Mouse (Mus musculus) intestine, embryonic 15.5 days (tissue): Measurements from ENCODE around the gene Adgre5. TPM values are rescaled to one million over a fixed set of nuclear protein-coding genes. Genes with fewer than 3 reads are reported as not detected.

ENCODE experiments used
- ATAC-seq: fragments of 200-750 bp; cut with Nextera tagmentation; 2 replicates; pipeline ENCODE4 v1.8.0; 2017; ENCODE audit warnings: moderate TSS enrichment, moderate library complexity
- H3K27ac ChIP-seq: fragments of 300-500 bp; sonication (generic); 2 replicates; pipeline ENCODE4 v1.5.1; 2015; ENCODE audit warnings: mild to moderate bottlenecking, inconsistent platforms
- H3K27me3 ChIP-seq: fragments of 300-500 bp; sonication (generic); replicated peaks from 2 replicates; pipeline ENCODE4 v1.6.1; 2015; ENCODE audit warnings: inconsistent platforms
- H3K36me3 ChIP-seq: fragments of 300-500 bp; sonication (generic); 2 replicates; pipeline ENCODE4 v1.6.1; 2015; ENCODE audit warnings: inconsistent platforms
- H3K4me1 ChIP-seq: fragments of 300-500 bp; sonication (generic); replicated peaks from 2 replicates; pipeline ENCODE4 v1.6.1; 2015; ENCODE audit warnings: inconsistent platforms
- H3K4me2 ChIP-seq: fragments of 300-500 bp; sonication (generic); replicated peaks from 2 replicates; pipeline ENCODE4 v1.6.1; 2015; ENCODE audit warnings: mild to moderate bottlenecking, inconsistent platforms
- H3K4me3 ChIP-seq: fragments of 300-500 bp; sonication (generic); replicated peaks from 2 replicates; pipeline ENCODE4 v1.5.1; 2015; ENCODE audit warnings: inconsistent platforms
- H3K9ac ChIP-seq: fragments of 300-500 bp; sonication (generic); 2 replicates; pipeline ENCODE4 v1.6.1; 2015; ENCODE audit warnings: inconsistent platforms
- H3K9me3 ChIP-seq: fragments of 300-500 bp; sonication (generic); 2 replicates; pipeline ENCODE4 v1.6.1; 2016; ENCODE audit warnings: inconsistent platforms
- WGBS: fragments of 180-500 bp; shearing (Covaris S2); methylation state at CpG from one replicate; pipeline ENCODE4 v1.1.7; 2015; 5-methylcytosine and 5-hydroxymethylcytosine counted together
- polyA plus RNA-seq: library from polyadenylated mRNA; unstranded; fragments of >200 nt; fragmentation: Nextera tagmentation; extraction: Ambion mirVana; gene quantifications from 2 replicates; pipeline ENCODE4 v1.2.1, GENCODE M21; 2015

Gene Adgre5
- polyA plus RNA-seq, 1 experiment from 2014 or later = 35.4 TPM

DNA sequence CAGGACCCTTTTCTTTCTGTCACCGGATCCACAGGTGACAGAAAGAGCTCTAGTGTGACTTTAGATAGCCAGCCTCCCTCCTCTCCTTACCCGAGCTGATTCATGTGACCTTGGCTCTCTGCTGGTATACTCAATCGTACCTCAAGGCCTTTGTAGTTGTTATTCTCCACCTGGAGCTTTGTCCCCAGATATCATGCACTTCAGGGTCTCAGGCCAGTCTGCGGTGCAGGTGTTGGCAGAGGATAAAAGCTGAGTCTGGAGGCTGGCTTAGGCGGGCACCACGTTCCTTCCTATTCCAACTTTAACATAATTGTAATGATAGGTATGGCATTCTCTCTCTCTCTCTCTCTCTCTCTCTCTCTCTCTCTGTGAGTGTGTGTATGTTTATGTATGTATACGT lies 28.6 kb upstream of the Adgre5 start:
- H3K27me3 ChIP-seq = no peaks in the 10 kb centered on the region
- H3K36me3 ChIP-seq = no peaks in the 10 kb centered on the region
- no peak overlapping the region for H3K4me3 ChIP-seq
- no peak overlapping the region for H3K9ac ChIP-seq
- ATAC-seq = no peak
- peaks cover 21% of the 10 kb centered on the region for H3K4me1 ChIP-seq
- 70% methylated on average over 7 of the region's 7 CpGs for WGBS
- no peak overlapping the region for H3K4me2 ChIP-seq
- peak overlapping the region; percentile 73; the same call in 1 of the 2 replicates for H3K27ac ChIP-seq
- no peaks in the 10 kb centered on the region for H3K9me3 ChIP-seq

DNA sequence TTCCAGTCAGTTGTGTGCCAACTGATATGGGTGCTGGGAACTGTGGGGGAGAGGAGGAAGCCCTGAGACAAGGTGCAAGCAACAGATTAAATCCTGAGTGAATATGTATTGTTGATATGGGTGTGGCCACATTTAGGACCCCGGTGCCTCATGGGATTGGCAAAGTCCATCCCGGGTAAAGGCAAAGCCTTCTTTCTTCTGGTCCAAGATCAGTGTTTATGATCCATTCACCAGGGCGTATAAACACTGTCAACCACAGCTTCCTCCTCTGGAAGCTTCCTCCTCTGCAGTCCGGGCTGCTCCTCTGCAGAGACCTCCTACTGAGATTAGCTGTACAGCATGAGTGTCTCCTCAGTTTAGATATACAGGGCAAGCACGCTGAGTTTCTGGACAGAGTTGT lies 27.4 kb upstream of the Adgre5 start:
- H3K4me3 ChIP-seq = no peak overlapping the region
- no peak overlapping the region for H3K4me2 ChIP-seq
- peak overlapping the region; percentile 73 for H3K27ac ChIP-seq
- no peaks in the 10 kb centered on the region for H3K9me3 ChIP-seq
- peaks cover 21% of the 10 kb centered on the region for H3K4me1 ChIP-seq
- no peaks in the 10 kb centered on the region for H3K27me3 ChIP-seq
- WGBS = 9% methylated on average over 5 of the region's 5 CpGs
- no peak overlapping the region for H3K9ac ChIP-seq
- no peaks in the 10 kb centered on the region for H3K36me3 ChIP-seq
- peak; percentile 82 for ATAC-seq

DNA sequence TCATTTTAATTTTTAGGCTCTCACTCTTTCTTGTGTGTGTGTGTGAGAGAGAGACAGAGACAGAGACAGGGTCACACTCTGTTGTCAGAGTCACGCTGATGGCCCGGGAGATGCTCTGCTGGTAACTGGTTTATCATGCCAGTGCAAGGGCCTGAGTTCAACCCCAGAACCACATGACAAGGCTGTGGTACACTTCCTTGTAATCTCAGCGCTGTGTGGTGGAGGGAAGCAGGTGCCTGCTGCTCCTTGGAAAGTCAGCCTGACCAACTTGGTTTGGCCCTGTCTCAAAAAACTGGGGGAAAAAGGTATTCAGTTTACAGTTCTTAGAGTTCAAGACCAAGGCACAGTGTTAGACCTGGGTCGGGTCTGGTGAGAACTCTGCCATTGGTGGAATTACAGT lies 26.3 kb upstream of the Adgre5 start:
- 85% methylated on average over 4 of the region's 4 CpGs for WGBS
- ATAC-seq = no peak

DNA sequence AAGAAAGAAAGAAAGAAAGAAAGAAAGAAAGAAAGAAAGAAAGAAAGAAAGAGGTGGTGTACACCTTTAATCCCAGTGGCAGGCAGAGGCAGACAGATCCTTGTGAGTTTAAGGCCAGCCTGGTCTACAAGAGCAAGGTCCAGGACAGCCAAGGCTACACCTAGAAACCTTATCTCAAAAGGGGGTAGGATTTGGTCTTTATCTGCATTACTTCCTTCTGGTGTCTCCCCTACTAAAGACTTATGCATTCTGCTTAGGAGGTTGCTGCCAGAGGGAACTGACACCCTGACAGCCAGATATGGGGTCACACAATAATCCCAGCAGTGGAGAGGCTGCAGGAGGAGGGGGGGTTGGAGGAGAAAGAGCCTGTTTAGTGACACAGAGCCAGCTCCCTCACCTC lies 24.5 kb upstream of the Adgre5 start:
- Histone ChIP-seq H3K4me2 (no peak overlapping the region), H3K9ac (no peak overlapping the region), H3K4me3 (no peak overlapping the region), H3K27me3 (no peaks in the 10 kb centered on the region), H3K36me3 (no peaks in the 10 kb centered on the region), H3K27ac (no peak overlapping the region), H3K4me1 (peaks cover 16% of the 10 kb centered on the region), H3K9me3 (no peaks in the 10 kb centered on the region)
- no peak for ATAC-seq

More for the DNA sequence above, 26.3 kb upstream of the Adgre5 start:
- H3K9ac ChIP-seq = no peak overlapping the region
- no peaks in the 10 kb centered on the region for H3K36me3 ChIP-seq
- H3K27me3 ChIP-seq = no peaks in the 10 kb centered on the region
- H3K27ac ChIP-seq = no peak overlapping the region
- H3K4me1 ChIP-seq = peaks cover 17% of the 10 kb centered on the region
- H3K4me2 ChIP-seq = no peak overlapping the region
- no peak overlapping the region for H3K4me3 ChIP-seq
- H3K9me3 ChIP-seq = no peaks in the 10 kb centered on the region

DNA sequence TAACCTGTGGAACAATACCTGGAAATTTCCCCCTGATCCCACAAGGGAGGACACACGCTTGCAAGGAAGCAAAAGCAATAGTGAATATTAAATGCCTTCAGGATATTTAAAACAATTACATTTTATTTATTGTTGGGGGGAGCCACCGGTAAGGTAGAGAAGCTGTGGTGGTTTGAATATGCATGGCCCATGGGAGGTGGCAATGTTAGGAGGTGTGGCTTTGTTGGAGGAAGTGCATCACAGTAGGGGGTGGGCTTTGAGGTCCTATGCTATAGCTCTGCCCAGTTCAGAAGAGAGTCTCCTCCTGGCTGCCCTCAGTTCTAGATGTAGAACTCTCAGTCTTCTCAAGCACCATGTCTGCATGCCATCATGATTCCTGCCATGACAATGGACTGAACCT lies 23.6 kb upstream of the Adgre5 start:
- Histone ChIP-seq H3K9ac (no peak overlapping the region), H3K36me3 (no peaks in the 10 kb centered on the region), H3K27ac (no peak overlapping the region), H3K9me3 (no peaks in the 10 kb centered on the region), H3K4me2 (no peak overlapping the region), H3K4me3 (no peak overlapping the region), H3K27me3 (no peaks in the 10 kb centered on the region), H3K4me1 (peaks cover 12% of the 10 kb centered on the region)
- WGBS = 86% methylated on average over 2 of the region's 2 CpGs
- ATAC-seq = no peak

DNA sequence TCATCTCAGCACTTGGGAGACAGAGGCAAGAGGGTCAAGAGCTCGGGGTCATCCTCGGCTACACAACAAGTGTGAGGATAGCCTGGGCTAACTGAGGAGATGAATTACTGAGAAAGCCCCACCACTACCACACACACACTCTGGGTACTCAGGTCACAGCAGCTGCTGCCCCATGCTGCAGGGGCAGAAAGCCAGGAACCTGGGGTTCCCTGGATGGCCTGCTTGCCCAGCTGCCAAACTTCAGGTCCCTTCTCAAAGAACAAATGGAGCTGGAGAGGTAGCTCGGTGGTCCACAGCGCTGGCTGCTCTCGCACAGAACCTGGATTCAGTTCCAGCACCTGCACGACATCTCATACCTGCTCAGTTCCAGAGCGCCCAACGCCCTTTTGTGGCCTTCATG lies 23.0 kb upstream of the Adgre5 start:
- 96% methylated on average over 8 of the region's 8 CpGs for WGBS

DNA sequence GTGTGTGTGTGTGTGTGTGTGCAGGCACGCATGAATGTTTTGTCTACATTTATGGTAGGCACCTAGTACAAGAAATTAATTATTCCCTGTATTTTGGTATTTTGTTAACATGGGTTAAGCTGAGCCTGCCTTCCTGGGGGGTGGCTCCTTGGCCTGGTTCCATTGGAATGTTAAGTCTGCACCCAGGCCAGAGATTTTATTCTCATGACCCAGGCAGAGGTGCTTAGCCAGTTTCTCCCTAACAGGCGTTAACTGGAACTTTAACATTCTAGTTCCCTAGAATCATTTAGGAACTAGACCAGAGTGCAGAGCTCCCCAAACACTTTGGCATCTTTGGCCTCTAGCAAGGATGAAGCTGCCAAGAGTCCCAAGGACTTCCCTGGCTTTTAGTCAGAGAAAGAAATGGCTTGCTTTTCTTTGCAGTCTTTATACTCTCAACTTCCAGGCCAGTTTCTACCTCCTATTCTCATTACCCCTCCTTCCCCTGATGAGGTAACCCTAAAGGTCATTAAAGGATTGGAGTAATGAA lies 18.2 kb upstream of the Adgre5 start:
- Histone ChIP-seq H3K9ac (no peak overlapping the region), H3K4me2 (no peak overlapping the region), H3K27ac (no peak overlapping the region), H3K4me1 (no peaks in the 10 kb centered on the region), H3K36me3 (no peaks in the 10 kb centered on the region), H3K4me3 (no peak overlapping the region), H3K9me3 (no peaks in the 10 kb centered on the region), H3K27me3 (no peaks in the 10 kb centered on the region)
- 64% methylated on average over 2 of the region's 2 CpGs for WGBS
- no peak for ATAC-seq

More for the DNA sequence above, 23.0 kb upstream of the Adgre5 start:
- Histone ChIP-seq H3K4me1 (peaks cover 6% of the 10 kb centered on the region), H3K9me3 (no peaks in the 10 kb centered on the region), H3K36me3 (no peaks in the 10 kb centered on the region), H3K27ac (no peak overlapping the region), H3K9ac (no peak overlapping the region), H3K4me3 (no peak overlapping the region), H3K4me2 (no peak overlapping the region), H3K27me3 (no peaks in the 10 kb centered on the region)
- no peak for ATAC-seq

DNA sequence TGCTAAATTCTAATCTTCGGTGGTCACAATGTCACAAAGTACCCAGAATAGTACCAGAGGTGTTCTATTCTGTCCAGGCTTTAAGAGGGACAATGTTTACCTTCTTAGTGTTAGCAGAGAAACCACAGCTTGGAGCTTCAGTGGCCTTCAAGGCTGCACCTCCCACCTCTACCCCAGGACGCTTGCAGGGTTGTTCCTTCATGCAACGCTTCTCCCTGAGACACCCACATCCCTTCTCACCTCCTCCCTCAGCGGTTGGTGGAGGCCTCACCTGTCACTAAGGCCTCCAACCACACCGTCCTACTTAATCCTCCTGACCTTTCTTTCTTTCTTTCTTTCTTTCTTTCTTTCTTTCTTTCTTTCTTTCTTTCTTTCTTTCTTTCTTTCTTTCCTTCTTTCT lies 17.2 kb upstream of the Adgre5 start:
- no peak overlapping the region for H3K27ac ChIP-seq
- 63% methylated on average over 5 of the region's 5 CpGs for WGBS
- no peaks in the 10 kb centered on the region for H3K4me1 ChIP-seq
- H3K9me3 ChIP-seq = no peaks in the 10 kb centered on the region
- no peaks in the 10 kb centered on the region for H3K36me3 ChIP-seq
- ATAC-seq = no peak
- no peak overlapping the region for H3K4me2 ChIP-seq
- H3K27me3 ChIP-seq = no peaks in the 10 kb centered on the region
- no peak overlapping the region for H3K4me3 ChIP-seq
- no peak overlapping the region for H3K9ac ChIP-seq

DNA sequence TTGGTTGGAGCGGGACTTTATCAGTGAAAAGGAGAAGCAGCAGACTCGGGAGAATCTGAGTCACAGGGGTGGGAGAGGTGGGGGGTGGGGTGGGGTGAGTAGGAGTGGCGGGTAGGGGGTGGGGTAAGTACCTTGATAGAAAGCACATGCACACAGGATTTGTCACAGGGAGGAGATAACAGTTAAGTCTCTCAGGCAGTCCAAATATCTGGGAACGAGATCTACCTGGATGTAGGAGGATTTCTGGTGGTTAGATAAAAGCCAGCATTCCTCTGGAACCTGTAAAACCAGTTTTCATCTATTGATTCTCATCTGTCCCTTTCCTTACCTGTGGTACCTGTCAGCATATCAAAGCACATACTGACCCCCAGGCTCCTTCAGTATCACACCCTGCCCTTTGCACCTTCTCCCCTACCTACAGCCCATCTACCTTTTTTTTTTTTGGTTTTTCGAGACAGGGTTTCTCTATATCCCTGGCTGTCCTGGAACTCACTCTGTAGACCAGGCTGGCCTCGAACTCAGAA lies 16.0 kb upstream of the Adgre5 start:
- ATAC-seq = peak; percentile 81
- H3K27me3 ChIP-seq = no peaks in the 10 kb centered on the region
- WGBS = 67% methylated on average over 6 of the region's 6 CpGs
- no peak overlapping the region for H3K4me3 ChIP-seq
- no peaks in the 10 kb centered on the region for H3K36me3 ChIP-seq
- no peaks in the 10 kb centered on the region for H3K4me1 ChIP-seq
- no peak overlapping the region for H3K9ac ChIP-seq
- no peak overlapping the region for H3K4me2 ChIP-seq
- no peaks in the 10 kb centered on the region for H3K9me3 ChIP-seq
- H3K27ac ChIP-seq = no peak overlapping the region

DNA sequence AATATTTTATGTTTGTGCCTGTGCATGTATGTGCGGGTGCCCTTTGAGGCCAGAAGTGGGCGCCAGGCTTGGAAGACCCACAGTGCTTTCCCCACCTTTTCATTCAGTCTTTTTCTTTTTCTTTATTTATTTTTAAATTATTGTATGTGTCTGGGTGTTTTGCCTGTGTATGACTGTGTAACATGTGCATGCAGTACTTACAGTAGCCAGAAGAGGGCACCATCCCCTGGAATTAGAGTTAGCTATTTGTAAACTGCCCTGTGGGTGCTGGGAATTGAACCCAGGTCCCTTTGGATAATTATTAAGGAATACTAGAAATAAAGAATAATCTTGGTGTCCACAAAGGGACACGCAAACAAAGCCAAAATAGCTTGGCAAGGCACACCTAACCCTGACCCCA lies 15.1 kb upstream of the Adgre5 start:
- no peak overlapping the region for H3K9ac ChIP-seq
- H3K27ac ChIP-seq = no peak overlapping the region
- H3K36me3 ChIP-seq = no peaks in the 10 kb centered on the region
- H3K4me3 ChIP-seq = no peak overlapping the region
- H3K9me3 ChIP-seq = no peaks in the 10 kb centered on the region
- no peaks in the 10 kb centered on the region for H3K4me1 ChIP-seq
- WGBS = 94% methylated on average over 3 of the region's 3 CpGs
- no peaks in the 10 kb centered on the region for H3K27me3 ChIP-seq
- H3K4me2 ChIP-seq = no peak overlapping the region
- ATAC-seq = no peak

DNA sequence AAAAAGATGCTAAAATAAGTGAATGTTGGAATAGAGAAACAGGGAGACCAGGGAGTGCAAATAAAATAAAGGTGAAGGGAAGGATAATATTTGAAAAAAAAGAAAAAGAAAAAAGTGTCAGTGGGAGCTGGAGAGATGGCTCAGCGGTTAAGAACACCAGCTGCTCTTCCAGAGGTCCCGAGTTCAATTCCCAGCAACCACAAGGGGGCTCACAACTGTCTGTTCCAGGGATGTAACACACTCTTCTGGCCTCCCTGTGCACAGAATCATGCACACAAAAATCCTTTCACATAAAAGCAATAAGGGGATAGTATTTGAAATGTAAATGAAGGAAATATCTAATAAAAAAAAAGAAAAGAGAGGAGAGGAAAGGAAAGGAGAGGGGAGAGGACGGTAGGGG lies 13.0 kb upstream of the Adgre5 start:
- no peak overlapping the region for H3K27ac ChIP-seq
- H3K4me1 ChIP-seq = no peaks in the 10 kb centered on the region
- no peak overlapping the region for H3K4me3 ChIP-seq
- H3K4me2 ChIP-seq = no peak overlapping the region
- H3K36me3 ChIP-seq = no peaks in the 10 kb centered on the region
- 48% methylated on average over 3 of the region's 3 CpGs for WGBS
- ATAC-seq = no peak
- H3K9me3 ChIP-seq = no peaks in the 10 kb centered on the region
- no peak overlapping the region for H3K9ac ChIP-seq
- no peaks in the 10 kb centered on the region for H3K27me3 ChIP-seq

DNA sequence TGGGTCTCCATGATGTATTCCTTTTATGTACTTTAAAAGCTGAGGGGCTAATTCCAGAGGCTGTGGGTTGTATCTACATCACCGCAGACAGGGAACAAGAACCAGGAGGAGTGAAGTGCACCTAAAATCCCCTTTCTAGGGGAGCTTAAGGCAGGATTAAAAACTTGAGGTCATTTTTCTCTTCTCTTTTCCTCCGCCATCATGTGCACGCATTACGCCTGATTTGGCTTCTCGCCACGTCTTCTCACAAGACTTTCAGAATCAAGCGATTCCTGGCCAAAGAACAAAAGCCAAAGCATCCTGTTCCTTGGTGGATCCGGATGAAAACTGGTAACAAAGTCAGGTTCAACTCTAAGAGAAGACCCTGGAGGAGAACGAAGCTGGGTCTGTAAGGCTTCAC lies 8.1 kb upstream of the Adgre5 start:
- H3K9ac ChIP-seq = no peak overlapping the region
- ATAC-seq = no peak
- WGBS = 62% methylated on average over 9 of the region's 9 CpGs
- H3K4me2 ChIP-seq = no peak overlapping the region
- H3K27me3 ChIP-seq = no peaks in the 10 kb centered on the region
- no peak overlapping the region for H3K4me3 ChIP-seq
- H3K4me1 ChIP-seq = peaks cover 6% of the 10 kb centered on the region; the same call in 1 of the 2 replicates
- H3K36me3 ChIP-seq = no peaks in the 10 kb centered on the region
- no peaks in the 10 kb centered on the region for H3K9me3 ChIP-seq
- 0 out of 2 replicates have a peak overlapping the region, but pooled peaks have one; percentile 73 for H3K27ac ChIP-seq

DNA sequence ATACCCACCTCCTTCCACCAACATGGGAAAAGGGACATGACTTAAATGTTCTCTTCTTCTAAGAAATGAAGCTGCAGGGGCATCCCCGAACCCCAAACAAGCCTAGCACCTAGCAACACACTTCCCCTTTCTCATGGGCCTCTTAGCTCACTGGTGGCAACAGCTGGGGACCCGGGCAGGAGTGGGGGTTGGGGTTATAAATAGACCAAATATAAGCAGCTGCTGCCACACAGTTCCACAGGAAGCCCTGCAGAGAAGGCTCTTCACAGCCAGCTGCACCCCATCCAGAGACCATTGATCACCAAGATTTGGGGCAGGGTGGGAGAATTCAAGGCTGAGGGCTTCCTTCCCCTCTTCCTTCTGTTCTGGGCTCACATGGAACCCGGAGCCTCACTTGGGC lies 7.6 kb upstream of the Adgre5 start:
- Histone ChIP-seq H3K9ac (no peak overlapping the region), H3K4me3 (no peak overlapping the region), H3K27ac (peak overlapping the region; percentile 73), H3K4me2 (peak overlapping the region; percentile 9; the same call in 1 of the 2 replicates), H3K36me3 (no peaks in the 10 kb centered on the region), H3K9me3 (no peaks in the 10 kb centered on the region), H3K27me3 (no peaks in the 10 kb centered on the region), H3K4me1 (peaks cover 6% of the 10 kb centered on the region; the same call in 1 of the 2 replicates)
- ATAC-seq = peak; percentile 79
- 27% methylated on average over 3 of the region's 3 CpGs for WGBS
